Mouse (Mus musculus): Measurements from ENCODE around the gene Sptlc2.

The Sptlc2 gene

DNA sequence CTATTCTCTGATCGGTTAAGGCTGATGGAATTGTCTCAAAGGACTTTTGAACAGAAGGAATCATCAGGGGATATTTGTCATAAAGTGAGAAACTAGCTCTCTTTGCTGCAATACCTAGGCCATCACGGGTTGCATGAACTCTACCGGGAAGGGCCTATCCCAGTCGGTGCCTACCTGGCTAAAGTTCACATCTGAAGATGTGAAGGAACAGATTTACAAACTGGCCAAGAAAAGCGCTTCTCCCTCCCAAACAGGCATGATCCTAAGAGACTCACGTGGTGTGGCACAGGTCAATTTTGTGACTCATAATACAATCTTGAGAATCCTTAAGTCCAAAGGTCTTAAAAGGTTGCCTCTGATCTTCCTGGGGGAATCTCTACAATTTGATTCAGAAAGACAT lies 6.2 kb upstream of the Sptlc2 start:
- no peak for DNase-seq (ENCODE audit: low spot score)

DNA sequence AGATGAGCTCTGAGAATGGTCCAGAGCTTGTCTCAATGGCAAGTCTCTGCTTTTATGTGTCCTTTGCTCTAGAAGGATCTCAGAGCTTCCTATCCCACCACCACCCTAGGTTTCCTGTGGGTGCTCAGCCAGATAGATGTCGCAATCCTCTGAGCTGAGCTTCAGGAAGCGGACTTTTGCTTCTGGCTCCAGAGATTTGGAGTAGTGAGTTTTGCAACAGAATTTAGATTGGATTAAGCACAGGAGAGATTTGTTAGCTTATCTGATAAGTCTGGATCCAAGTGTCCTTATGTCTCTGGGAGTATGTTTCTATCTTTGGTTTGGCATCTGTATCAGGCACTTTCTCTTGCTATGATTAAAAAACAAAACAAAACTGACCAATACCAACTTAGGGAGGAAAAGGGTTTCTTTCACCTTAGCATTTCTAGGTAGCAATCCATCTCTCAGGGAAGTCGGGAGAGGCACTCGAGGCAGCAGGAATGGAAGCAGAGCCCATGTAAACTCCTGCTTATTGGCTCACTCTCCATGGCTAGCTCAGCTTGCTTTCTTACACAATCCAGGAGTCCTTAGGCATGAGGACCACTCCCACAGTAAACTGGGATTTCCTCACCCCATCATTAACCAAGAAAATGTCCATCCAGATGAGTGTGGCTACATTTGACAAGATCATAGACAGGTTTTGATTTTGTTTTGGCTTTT lies 5.4 kb upstream of the Sptlc2 start:
- no peak for DNase-seq (ENCODE audit: low spot score)

DNA sequence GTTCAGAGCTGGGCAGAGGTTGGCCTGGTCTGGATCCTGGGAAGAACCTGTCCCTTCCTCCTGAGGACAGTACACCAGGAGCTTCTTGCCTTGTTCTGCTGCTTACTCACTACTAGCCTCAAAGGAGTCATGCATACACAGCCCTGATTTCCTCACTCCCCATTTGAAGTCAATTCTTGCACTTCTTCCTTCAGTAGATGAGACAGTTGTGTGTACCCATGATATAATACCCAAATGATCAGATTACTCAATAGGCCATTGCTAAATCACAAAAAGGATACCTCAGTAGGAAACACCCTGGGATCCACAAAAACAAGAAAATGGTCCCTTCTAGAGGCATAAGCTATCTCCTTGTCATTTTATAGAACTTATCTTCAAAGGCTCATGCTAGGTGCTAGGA lies 3.2 kb upstream of the Sptlc2 start:
- DNase-seq (ENCODE audit: low spot score): no peak

DNA sequence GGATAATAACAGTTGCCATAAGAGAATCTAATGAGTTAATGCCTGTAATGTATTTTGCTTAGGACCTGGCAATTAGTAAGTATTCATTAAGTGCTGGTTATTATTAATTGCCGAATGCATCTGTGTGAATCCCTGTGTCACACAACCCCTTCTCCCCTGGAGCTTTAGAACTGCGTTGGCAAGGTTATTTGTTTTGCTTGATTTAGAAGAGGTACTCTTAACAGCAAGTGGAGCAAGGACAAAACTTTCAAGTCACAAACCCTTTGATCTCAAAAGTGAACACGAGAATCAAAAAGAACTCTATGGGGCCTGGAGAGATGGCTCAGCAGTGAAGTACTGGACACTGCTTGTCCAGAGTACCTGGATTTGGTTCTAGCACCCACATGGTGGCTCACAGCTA lies 1.1 kb upstream of the Sptlc2 start:
- no peak for DNase-seq (ENCODE audit: low spot score)

DNA sequence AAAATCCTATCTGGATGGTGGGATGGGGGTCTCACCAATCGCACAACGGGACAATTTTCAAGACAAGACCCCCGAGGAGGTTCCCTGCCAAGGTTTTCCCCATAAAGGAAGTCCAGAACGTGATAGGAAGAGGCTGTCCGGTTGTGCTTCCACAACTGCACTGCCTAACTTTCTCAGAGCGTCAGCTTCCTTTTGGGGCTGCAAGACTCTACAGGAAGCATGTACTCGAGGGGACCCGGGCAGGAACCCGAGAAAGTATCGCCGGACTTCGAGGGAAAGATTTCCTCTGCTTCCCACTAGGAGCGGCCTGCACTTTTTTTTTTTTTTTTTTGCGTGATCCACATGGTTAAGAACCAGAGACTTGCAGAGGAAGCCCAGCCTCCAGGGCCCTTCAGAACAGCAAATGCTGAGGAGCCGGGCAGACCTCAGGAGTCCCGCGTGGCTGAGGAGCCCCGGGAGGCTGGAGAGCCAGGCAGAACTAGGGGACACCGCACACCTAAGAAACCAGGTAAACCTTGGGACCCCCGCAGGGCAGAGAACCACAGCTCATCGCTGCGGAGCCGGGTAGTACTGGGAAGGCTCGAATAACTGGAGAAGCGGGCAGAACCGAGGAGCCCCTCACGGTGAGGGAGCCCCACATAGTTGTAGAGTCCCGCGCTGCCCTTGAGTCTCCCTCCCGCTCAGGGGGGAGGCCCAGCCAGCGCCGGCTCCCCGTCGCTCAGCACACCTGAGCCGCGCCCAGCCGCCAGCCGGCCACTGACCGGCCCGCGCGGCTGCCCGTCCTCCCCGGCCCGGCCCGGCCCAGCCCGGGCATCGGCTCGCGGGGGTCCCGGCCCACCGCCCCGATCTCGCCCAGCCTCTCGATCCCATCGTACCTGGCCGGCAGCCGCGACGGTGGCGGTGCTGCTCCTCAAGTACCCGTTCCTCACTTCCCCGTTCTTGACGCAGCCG lies 709 bp downstream of the Sptlc2 start:
- DNase-seq (ENCODE audit: low spot score): peak; percentile 43

DNA sequence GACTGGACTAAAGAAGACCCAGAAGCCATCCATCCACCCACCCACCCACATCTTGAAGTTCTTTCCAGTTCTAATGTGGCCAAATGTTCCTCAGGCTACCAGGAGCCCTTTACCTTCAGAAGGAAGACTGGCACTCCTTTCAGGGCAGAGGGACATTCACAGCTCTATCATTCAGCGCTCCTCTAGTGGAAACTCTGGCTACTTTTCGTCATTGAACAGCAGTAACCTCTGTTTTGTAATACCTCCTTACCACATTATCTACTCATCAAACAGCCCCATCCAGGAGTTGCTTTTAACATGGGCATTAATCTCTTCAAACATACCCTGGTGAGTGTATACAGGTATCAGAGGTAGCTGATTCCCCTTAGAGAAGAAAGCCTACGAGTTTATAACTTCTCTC lies 3.1 kb downstream of the Sptlc2 start:
- no peak for DNase-seq (ENCODE audit: low spot score)

DNA sequence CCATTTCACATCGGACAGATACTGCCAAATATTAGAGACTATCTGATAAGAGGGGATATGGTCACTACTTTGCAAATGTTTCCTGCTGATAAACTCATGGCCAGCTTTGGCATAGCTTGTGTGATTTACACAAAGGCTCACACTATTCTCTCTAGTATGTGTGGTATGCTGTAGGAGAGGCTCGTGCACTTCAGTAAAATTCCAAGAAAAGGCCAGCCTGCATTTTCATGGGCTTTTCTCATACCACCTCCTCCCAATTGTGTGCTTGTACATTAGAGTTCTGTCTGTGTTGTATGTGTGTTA lies 6.8 kb downstream of the Sptlc2 start:
- no peak for DNase-seq (ENCODE audit: low spot score)

DNA sequence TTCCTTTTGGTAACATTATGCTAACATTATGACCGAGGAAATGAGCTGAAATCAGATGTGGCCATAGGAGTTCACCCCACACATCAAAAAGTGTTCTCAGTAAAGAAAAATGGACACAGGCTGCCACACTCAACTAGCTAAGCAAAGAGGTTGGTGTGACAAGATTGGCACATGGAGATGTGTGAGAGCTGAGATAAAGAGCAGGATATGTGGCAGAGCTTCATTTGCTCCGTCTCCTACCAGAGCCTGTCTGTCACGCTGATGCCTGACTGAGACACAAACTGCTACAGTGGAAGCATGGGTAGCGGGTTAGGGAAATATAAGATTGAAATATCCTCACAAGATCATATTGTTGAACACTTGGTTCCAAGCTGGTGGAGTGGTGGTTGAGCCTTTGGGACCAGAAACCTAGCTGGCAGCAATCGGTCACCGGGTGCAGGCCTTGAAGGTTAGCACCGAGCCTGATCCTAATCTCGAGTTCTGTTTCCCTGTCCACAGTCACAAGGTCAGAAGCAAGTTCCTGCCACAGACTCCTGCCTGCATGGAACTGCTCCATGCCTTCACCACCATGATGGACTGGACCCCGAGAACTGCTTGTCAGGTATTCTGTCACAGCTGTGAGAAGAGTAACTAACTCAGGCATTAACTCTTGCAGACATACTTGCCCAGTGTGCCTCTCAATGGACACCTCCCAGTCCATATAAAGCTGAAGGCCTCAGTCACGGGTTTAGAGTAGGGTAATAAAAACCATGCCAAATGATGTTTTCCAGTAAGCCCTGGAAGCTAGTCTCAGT lies 7.4 kb downstream of the Sptlc2 start:
- DNase-seq (ENCODE audit: low spot score): no peak

DNA sequence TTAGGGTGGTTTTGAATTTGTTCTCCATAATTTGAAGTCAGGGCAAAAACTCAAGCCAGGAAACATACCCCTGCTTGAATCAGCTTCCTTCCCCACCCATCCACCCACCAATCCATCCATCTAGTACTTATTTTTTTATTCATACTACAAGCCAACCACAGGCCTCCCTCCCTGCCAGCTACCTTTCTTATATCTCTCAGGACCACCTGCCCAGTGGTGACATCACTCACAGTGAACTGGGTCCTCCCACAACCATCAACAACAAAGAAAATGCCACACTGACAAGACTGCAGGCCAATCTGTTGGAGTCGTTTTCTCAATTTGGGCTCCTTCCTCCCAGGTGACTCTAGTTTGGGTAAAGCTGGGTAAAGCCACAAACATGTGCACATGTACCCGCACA lies 8.7 kb downstream of the Sptlc2 start:
- DNase-seq (ENCODE audit: low spot score): no peak

DNA sequence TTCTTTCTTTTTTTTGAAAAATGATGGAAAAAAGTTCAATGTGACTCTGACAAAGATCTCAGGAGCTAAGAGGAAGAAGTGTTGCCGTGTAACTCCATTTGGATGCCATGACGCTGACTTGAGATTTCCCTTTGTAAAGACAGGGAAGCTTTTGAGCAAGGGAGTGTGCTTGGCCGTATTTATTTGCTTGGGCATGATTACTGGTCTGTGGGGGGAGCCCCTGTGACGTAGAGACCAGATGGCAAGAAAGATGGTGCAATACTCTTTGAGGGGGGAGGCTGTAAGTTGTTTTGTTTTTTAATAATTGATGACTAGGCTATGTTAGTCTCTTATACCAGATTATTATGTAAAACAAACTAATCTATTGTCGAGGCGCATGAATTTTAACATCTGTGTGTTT lies 14.0 kb downstream of the Sptlc2 start:
- DNase-seq (ENCODE audit: low spot score): no peak

DNA sequence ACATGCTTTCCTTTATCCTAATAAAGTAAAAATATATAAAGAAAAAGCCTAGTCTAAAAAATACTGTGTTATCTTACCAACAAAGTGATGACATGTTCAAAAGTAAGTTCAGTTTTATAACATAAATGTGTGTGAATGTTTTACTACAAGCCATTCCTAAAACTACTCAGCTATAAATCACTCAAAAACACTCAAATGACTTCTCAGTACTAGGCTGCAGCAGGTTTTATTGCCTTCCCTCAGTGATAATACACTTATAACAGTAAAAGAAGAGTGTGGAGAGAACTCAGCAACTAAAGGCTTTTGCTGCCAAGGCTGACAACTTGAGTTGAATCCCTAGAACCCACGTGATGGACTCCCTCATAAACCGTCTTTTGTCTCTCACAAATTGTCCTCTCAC lies 18.8 kb downstream of the Sptlc2 start:
- no peak for DNase-seq (ENCODE audit: low spot score)

DNA sequence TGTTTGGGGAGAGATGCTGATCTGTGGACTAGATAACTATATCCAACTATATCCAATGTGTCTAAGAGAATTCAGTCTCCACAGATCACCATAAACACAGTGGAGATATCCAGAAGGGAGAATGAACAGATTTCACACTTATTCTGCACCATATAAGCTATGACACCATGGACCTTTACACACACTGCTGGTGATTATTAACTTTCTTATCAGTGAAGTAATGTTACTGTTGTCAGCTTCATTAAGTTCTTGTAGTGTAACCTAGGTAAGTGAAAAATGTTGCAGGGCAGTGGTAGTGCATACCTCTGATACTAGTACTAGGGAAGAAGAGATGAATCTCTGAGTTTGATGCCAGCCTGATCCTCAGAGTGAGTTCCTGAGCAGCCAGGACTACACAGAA lies 20.1 kb downstream of the Sptlc2 start:
- DNase-seq (ENCODE audit: low spot score): no peak

DNA sequence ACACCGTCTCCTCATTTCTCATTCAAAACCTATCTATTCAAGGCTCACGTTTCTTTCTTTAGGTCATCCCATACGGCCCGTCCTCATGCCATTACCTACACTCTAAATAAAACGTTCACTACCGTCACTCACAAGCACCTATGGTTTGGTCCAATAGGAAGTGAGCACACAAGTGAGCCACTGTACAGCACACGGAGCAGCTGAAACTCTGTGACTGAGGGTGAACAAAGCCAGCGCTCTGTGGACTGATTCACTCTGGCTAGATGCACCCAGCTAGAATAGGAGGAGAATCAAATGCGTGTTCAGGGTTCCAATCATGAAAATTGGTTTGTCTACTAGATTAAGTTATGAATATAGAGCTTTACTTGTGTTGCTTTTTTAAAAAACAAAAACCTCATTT lies 22.5 kb downstream of the Sptlc2 start:
- DNase-seq (ENCODE audit: low spot score): no peak

DNA sequence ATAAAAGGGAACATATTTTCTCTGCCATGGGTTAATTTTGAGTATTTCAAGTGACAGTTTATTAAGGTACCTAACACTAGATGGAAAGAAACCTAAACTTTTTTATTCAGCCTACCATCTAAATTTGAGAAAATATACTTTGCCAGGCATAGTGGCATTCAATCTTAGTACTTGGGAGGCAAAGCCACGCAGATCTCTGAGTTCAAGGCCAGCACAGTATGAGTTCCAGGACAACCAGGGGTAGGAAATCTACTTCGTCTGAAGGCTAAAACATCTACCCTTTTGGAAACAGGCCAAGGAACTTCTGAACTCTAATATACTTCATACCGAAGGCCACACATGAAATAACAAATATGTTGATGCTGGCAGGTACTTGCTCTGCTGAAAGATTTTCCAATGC lies 26.0 kb downstream of the Sptlc2 start:
- no peak for DNase-seq (ENCODE audit: low spot score)

DNA sequence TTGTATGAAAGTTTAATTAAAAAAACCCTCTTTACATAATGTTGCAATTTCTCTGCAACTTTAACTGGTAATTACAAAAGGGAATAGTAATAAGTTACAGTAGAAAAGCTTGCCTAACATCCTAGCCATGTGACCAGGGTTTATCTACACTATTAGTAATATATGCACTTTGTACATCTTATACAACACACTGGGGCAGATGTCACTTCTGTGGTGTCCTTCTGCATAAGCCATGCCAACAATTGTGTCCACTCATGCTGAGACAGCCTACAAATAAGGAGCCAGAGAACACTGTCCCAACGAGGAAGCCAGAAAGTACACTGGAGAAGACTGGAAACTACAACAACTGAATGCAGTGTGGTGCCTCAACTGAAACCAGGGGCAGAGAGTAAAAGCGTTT lies 40.1 kb downstream of the Sptlc2 start:
- no peak for DNase-seq (ENCODE audit: low spot score)

DNA sequence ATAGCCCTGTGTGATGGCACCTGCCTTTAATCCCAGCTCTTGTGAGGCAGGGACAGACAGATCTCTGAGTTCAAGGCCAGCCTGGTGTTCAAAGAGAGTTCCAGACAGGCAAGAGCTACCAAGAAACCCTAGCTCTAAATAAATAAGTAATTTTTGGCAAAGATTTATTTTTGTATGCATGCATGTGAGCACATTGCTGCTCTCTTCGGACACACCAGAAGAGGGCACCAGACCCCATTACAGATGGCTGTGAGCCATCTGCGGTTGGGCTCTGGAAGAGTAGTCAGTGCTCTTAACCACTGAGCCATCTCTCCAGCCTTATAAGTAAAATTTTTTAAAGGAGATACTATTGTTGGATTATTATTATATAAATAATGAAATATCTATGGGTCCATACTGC lies 40.6 kb downstream of the Sptlc2 start:
- DNase-seq (ENCODE audit: low spot score): no peak

DNA sequence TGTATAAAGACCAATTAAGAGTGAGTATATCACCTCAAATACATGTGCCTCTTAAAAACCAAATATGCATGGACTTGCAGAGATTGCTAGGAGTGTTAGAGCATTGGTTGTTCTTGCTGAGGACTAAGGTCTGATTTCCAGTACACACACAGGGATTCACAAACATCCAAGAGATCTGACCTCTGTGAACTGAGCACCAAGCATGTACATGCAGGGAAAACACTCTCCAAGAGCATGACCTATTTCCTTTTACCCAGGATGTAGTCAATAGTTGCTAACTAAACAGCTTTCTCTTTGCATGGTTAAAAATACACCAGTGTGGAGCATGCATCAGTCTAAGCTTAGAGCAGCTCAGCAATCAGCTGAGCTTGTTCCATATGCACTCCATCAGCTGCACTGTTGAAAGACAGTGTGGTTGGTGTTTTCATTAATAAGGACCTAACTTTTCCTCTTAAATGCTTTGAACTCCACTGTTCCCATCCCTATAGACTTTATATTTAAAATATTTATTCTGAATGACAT lies 45.0 kb downstream of the Sptlc2 start:
- no peak for DNase-seq (ENCODE audit: low spot score)

DNA sequence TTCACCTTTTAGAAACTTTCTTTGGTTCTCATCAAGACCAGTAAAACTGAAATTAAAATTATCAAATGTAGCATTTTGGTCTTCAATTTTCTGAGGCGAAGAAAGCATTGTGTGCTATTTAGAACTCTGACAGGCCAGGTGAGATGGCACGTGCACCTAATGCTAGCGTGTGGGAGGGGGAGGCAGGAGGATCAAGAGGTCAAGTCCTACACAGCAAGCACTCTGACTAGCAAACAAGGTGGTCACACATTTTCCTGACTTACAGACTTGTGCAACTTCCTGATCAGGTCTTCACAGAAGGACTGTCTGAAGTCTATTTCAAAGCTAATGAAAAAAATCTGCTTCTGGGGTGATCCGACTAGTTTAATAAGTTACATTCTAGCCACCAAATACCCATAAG lies 50.1 kb downstream of the Sptlc2 start:
- no peak for DNase-seq (ENCODE audit: low spot score)

DNA sequence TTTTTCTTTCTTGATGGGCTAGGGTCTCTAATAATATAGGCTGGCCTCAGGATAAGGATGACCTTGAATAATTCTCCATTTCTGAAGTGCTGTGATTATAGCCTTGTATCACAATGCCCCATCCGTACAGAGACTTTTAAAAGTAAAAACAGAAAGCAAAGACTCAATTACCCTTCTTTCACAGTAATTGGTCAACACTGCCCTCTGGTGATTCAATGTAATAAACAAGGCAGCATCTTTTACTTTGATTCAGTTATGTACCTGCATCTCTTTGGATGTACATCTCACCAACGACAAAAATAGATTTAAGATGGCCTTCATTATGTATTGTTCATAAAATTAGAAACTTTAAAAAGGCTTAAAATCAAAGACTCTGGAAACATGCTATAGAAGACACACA lies 53.3 kb downstream of the Sptlc2 start:
- peak; percentile 23 for DNase-seq (ENCODE audit: low spot score)

DNA sequence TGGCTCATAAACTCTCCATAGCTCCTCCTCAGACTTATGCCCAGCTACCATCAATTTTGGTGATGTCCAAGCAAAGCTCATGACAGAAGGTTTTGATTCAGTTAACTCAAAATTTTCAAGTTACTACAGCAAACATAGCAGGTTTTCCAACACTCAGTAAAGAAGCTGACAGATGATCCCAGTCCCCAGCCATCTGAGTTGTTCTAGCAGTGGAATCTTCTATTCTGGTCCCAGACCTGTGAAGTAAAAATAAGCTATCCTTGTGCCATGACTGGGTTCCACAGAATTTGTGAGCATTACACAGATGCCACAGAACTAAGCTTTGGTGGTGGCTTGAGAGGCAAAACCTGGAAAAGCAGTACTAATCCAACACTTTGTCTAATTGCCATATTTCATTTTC lies 54.4 kb downstream of the Sptlc2 start:
- no peak for DNase-seq (ENCODE audit: low spot score)

DNA sequence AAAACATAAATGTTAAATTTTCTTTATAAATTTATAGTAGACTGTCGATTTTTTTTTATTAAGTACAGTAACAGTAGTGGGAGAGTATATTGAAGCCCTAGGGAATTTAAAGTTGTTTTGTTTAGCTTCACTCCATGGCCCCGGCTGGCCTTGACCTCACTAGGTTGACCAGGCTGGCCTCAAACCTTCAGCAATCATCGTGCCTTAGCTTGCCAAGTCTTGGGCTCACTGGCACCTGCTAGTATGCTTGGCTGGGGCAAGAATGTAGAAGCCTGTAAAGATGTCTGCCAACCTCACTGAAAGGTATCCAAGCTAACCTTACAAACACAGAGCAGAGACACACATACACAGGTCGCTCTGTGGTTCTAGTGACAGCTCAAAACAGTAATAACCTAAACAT lies 55.6 kb downstream of the Sptlc2 start:
- DNase-seq (ENCODE audit: low spot score): no peak

DNA sequence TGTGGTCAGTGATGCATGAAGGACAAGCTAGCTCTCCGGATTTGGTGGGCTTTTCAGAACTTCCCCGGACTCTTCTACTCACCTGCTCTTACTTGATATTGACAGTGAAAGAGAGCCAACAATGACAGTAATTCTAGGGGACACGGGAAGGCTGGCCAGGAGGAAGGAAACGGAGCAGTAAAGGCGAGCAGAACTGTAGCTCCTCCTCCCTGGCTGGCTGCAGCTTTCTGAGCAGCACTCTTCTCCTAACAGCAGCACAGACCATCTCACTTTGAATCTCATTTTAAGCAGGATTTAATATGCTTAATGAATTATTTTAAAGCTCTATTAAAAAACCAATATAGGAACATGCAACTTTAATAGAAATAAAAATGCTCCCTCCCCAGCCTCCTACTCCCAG lies 56.2 kb downstream of the Sptlc2 start:
- DNase-seq (ENCODE audit: low spot score): no peak

DNA sequence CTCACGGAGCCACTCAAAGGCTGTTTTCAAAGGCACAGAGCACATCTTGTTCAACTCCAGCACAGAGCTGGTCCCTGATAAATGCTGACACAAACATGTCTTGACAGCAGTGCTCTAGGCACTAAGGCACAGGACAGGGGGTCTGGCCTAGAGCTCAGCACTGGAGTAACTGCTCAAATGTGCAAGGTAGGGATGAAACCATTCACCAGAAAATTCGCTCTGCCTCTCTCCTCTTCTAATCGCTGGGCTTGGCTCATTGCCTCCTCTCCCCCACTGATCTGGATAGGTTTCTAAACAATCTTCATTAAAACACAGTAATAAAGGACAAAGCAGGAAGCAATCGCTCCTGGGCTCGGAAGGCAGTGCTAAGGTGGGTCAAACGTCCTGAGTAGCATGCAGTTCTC lies 57.1 kb downstream of the Sptlc2 start:
- DNase-seq (ENCODE audit: low spot score): no peak
